Mouse (Mus musculus) bone marrow, adult 2 months (tissue): ENCODE data around the gene Rapgef6.

Experiments used
- CTCF ChIP-seq: fragments of 200-500 bp; IDR thresholded peaks from 2 replicates; pipeline ENCODE4 v1.5.1; 2011; ENCODE audit warnings: low read length, control low read depth; ENCODE audit not compliant: control insufficient read depth, insufficient read depth
- POLR2A ChIP-seq: fragments of 200-500 bp; IDR thresholded peaks from 2 replicates; pipeline ENCODE4 v1.6.1; 2011; ENCODE audit warnings: low read depth, mild to moderate bottlenecking, control low read depth, low read length, borderline replicate concordance; ENCODE audit not compliant: control insufficient read depth

GRCm38 (mm10) chr11:54521927-54522528 lies 619 bp upstream of the Rapgef6 start:
- TF ChIP-seq POLR2A: 0 out of 2 replicates have a peak, but pooled peaks have one; percentile 75
- TF ChIP-seq CTCF: no peak
